Mouse (Mus musculus) induced T-regulatory cell, adult 2 months (primary cell): ENCODE data around the gene Sufu.
A peak's percentile ranks its signal among the peaks of the same experiment; 100 is the strongest.

Experiments used
- DNase-seq: peaks from one replicate; pipeline ENCODE4 v3.0.0-alpha.2; 2012; ENCODE audit warnings: low read depth

The Sufu gene

DNA sequence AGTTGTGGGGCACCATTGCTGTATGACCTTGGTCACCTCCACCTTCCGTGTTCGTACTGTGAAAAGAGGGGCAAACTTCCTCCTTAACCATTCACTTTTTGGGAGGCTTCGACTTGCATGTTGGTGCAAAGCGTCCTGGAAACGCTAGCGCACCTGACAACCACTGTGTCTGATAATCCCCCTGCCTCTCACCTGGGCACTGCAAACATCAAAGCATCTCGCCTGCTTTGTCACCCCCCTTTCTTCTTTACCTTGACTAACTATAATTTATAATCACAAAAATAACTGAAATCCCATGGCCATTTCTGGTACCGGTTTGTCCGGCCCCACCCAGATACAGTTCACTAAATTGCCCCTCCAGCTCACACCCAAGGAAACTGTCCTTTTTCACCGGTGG lies 2.0 kb upstream of the Sufu start:
- DNase-seq, result no peak

DNA sequence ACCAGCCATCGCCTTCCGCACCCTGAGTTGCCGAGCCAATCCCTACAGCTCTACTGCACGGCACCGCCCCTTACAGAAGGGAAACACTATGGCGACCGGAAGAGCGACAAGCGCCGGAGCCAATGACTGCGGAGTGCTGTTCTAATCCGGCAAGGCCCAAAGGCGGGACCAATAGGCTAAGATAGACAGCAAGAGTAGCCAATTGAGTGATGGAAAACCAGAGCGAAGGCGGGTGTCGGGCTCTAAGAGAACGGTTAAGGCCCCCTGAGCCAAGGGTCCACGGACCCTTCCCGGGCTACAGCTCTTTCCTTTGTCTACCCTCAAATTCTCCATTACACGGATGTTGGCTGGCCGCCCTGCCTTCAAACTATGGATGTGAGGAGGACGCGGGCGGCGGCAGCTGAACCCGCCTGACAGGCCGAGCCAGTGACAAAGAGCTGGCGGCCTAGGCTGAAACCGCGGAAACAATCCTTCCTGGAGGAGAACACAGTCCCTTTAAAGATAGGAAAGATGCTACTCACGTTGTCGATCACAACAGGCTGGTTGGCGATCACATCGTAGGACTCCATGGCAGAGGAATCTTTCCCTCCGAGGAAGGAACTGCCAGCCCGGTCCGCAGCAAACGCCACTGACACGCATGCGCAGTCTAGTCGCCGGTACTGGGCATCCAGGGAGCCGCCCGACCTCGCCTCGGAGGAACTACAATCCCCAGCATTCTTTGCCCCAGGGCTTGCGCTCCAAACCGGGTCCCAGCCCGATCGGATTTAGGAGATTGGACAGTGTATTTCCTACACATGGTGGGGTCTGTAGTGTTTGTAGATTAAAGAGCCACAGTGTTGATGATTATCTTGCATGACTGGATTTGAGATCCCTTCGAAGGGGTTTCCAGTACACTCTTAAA lies 1.3 kb upstream of the Sufu start, which contains the start of gene Actr1a:
Gene Actr1a (minus strand): TSS at position 640 of the 901 bp plus-strand sequence.
- DNase-seq, result peak; percentile 100

DNA sequence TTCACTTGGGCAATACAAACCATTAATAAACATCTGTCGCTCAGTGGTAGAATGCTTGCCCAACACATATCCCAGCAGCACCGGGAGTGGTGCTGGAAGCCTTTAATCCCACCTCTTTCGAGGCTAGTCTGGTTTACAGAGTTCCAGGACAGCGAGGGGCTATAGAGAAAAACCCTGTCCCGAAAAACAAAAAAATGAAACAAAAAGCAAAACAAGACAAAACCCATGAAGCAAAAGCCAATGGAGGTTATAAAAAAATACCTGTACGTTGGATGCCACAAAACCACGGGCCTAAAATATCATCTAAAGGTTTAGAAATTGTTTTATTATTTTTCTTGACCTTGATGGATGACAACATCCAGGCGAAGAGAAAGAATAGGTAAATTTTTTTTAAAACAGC lies 587 bp upstream of the Sufu start:
- DNase-seq, result no peak

DNA sequence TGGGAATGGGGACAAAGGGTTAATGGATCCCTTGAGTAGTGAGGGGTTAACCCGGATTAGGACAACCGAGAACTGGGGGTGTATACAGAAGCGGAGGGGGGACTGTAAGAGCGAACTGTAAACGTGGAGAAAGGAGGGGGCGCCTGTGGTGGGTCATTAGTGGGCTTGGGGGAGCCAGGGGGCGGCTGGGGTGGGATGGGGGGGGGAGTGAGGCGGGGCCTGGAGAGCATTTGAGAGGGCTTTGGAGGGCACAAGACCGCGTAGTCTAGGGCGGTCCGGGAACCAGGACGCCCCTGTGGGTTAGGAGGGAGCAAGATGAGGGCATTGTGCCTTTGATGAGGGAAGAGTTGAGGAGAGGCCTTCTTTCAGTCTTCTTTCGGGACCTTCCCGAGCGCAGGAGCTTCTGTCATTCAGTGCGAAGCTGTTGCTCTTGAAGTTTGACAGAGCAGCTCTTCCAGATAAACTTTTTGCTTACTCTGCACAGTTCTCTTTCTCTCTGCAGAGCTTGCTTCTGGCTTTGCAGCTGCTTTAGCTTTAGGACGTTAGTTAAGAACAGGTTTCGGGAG lies 823 bp downstream of the Sufu start:
- DNase-seq, result peak; percentile 52

DNA sequence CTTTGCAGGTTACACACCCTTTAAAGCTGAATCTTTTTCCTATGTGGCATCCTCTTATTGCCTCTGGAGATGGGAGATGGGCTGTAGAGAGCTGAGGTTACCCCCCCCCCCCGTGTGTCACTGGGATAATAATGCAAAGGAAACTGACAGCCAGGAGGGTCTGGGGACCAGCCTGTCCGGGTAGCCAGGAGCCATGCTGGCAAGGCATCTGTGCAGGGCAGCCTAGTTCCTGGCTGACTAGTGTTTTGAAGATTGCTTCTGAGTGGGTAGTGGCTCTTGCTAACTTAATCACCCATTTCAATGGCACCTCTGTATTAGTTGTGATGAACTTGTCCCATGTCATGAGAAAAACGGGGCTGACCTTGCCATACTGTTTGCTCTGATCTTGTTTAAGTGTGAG lies 1.7 kb downstream of the Sufu start:
- DNase-seq, result no peak

DNA sequence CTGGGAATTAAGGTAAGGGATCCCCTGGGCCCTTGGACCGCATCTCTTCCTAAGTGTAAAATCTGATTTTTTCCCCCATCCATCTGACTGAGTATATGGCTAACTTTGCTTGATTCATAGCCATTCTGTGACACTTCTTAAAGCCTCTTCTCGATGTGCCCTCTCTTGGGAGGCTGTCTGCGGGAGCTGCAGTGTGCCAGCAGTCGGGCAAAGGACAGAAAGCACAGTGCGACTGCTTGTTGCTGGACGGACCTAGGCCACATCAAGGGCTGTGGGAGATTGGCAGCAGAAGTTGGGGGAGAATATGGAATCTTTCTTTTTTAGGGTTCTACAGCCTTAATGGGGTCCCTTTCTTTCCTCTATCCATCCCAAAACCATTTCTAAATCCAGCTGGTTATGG lies 2.7 kb downstream of the Sufu start:
- no peak for DNase-seq

DNA sequence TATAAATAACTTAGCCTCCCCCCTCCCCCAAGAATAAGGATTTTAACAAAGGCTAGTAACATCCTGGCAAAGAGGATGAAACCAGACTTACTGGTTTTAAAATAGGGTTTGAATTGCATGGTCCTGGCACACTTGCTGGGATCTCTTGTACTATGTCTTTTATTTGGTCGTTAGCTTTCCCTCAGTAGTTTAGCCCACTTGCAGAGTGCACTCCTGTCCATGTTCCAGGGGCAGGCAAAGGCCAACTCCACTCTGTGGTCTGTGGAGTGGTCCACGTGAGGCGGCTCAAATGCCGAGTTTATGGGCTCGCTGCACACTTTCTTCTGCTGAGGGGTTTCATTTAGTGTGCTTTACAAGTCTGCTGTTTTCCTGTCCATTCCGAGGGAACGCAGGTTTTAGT lies 3.2 kb downstream of the Sufu start:
- no peak for DNase-seq

DNA sequence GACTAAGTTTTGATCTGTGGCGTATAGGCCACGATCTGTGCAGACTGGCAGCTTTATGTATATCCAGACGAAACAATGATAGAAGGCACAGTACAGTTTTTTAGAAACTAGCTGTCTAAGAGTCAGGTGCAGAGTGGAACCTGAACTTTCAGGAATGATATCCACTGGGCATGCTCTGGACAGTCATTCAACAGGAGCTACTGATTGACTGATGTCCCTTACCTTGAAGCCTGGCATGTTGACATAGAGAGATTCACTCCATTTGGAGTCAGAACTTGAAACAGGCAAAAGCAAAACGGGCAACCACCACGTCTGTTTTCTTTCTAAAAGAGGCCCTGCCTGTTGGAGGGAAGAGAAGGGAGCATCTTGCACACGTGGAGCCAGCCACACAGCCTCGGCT lies 3.9 kb downstream of the Sufu start:
- DNase-seq, result no peak

DNA sequence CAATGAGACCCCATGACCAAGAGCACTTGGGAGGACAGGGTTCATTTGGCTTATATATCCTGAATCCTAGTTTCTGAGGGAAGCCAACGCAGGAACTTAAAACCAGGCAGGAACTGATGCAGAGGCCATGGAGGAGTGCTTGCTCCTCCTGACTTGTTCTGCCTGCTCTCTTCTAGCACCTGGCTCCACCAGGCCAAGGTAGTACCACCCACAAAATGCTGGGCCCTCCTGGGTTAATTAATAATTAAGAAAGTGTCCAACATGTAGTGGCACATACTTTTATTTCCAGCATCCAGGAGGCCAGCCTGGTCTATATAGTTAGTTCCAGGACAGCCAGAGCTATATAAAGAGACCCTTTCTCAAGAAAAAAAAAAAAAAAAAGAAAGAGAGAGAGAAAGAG lies 7.3 kb downstream of the Sufu start:
- no peak for DNase-seq

DNA sequence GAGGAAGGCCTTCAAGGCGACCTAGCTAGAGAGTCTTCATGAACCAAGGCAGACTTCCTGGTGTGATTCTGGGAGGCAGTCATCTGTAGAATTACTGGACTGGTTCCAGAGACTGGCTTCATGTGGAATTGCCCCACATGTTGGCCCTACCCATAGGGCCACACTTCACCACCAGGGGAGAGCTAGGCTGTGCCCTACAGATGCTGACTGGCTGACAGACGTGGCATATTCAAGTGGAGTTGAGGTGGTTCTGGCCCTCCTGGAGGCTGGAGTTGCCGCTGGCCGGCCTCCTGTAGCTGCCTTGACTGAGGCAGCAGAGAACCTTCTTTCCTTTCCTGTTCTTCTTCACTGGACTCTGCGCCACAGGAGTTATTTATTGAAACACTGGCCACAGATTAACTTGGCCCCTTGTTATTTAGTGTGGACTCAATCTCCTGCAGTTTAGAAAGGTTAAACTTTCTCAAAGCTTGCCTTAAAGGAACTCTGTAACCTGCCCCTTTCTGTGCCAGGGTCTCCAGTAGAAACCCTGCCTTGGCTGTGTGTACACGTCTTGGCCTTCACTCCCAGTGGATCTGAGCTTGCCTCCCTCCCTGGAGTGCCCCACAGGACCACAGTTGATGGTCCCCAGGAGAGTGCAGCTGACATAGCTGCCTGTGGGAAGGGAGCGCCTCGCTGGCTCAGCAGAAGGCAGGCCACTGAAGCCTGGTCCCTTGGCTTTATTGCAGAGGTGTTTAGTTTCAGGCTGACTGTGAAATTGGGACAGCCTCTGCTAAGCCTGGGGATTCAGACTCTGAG lies 10.1 kb downstream of the Sufu start:
- DNase-seq, result no peak

DNA sequence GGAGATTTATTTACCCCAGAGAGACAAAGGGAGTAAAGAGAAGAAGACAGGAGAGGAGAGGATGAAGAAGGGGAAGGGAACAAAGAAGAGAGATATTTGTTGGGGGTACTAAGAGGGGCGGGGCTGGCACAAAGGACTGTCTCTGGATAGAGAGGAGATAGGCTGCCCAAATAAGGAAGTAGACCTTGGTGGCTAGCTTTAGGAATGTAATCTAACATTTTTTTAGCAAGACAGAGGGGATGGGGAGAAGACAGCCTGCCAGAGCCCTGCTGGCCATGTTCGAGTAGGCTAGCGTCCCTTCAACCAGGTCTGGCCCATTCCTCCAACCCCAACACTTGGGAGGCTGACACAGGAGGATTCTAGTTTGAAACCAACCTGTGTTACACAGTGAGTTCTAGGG lies 12.8 kb downstream of the Sufu start:
- DNase-seq, result no peak

DNA sequence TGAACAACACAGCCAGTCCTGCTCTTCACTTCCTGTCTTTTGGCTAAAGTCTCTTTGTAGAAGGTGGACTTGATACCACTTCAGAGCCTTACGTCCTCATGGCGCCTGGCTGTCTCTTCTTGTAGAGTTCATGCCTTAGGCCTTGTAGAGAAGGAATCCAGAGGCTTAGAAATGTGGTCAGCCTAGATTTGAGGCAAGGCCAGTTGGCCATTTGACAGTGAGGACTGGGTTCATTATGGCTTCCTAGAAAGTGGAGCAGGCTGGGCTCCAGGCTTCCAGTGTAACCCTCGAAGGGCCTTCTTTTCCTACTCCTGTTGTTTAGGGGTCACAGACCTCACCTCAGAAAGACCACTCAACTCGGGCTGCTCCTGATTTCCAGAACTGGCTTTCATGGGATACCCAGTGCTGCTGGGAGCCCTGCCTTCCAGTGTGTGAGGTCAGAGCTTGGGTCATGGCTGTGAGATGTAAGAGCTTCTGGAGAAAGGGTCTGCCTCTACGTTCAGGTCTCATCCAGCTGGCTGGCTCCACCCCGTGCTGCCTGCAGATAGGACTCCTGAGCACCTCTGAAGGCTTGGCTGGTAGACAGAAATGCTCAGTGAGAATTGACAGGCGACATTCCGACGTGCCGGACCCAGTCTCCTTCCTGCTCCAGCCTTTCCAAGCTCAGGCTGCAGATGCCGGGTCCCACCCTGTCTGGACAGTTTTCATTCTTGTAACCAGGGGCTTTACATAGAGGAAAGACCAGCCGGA lies 15.5 kb downstream of the Sufu start:
- no peak for DNase-seq

DNA sequence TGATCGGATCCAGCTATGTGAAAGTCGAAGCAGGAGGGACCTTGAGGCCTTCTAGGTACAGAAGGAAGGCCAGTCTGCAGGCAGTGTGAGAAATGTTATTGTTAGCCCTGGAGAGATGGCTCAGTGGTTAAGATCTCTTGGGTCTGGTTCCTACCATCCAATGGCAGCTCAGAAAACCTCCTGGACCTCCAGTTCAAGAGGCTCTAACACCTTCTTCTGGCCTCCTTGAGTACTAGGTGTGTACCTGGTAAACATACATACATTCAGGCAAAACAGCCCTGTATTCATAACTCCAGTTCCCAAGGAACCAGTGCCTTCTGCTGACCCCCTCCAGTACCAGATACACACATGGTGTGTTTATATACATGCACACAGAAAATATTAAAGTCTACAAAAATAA lies 17.3 kb downstream of the Sufu start:
- no peak for DNase-seq

DNA sequence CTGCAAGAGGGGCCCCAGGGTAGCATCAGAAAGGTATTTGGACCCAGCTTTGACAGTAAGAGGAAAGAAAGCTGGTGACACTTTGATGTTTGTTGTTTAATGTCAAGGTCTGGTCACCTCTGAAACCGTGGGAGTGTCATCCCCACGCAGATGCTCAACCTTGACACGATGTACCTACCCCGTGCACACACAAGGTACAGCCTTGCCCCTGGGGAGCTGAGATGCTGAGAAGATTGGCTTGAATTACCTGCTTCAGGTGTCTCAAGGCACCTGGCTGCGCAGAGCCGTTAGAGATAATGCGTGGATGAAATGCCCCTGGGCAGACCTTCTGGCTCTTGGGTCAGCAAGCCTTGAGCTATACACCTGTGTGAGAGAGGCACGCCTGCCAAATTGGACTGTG lies 17.8 kb downstream of the Sufu start:
- no peak for DNase-seq

DNA sequence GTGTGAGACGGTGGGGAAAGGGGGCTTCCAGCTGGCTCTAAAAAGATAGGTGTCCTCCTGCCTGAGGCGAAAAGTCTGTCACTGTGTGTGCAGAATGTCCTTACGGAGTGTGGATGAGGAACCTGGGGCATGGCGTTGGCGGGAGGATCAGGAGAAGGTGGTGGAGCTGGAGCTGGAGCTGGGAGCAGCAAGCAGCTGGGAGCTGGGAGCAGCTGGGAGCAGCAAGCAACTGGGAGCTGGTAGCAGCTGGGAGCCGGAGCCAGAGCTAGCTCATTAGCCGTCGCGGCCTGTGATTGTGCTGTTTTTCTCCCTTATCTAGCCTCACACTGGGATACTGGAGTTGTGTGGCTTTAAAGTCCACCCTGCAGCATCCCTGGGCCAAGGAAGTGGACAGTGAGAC lies 19.6 kb downstream of the Sufu start:
- no peak for DNase-seq

DNA sequence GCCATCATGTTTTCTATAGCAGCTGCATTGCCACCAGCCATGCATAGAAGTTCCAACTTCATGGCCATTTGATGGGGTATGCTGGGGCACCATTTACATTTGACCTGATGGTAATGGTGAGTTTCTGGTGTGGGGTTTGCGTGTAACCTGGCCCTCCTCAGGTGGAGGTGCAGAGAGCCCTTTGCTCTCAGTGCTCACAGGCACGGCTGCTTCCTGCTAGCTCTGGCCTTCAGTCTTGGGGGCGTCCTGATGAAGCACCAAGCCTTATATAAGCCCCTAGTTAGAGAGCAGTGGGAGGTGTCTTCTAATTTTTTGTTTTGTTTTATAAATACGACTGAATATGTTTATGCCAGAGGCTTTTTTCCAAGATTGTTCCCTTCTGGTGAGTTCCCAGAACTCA lies 21.4 kb downstream of the Sufu start:
- no peak for DNase-seq

DNA sequence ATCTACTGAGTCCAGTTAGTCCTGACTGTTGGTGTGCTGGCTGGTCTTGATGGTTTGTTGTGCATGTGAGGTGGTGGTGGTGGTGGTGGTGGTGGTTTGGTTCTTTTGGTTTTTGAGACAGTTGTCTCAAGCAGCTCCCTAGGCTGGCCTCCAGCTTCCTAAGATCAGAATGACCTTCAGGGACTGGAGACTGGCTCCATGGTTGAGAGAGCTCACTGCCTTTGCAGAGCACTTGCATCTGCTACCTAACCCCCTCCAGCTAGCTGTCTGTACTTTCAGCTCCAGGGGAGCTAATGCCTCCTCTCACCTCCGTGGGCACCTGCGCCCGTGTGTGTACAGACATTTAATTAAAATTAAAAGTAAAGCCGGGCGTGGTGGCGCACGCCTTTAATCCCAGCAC lies 23.7 kb downstream of the Sufu start:
- DNase-seq, result no peak

DNA sequence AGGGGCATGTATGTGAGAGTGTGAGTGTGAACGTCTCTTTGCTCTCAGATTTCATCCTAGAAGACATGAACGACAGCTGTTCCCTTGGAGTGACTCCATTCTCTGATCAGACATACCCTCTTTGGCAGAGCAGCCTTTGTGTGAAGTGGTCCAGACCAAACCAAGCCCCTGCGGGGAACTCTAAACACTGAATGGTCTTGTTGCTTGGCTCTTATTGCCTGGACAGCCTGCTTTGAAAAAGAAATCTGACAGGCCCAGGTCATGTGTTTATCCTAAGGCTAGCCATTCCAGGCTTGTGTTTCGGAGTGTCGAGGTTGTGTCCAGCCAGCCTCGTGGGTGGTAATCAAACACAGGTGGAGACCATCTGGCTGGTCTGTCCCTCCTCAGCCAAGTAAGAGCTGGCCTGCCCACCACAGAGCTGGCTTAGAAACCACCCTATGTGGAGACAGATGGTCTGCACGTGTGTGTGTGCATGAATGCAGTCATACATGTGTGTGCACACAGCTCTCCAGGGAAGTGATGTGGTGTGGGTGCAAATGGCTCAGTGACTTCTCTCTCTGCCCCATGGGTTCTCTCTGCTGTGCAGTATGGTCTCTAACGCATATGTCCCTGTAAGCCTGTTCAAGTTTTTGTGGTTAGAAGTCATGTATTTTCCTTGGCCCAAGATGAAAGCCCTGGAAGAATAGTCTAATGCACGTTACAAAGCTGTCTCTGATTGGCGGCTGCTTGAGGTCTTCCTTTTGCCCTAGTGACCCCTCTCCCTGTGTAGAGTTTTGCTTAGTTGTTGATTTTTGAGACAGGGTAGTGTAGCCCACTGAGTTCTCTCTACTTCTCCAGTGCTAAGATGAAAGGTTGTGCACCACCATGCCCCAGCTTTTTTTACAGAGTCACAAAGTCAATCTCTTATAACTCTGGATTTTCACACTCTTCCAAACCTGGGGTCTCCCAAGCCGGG lies 26.0 kb downstream of the Sufu start:
- DNase-seq, result no peak

DNA sequence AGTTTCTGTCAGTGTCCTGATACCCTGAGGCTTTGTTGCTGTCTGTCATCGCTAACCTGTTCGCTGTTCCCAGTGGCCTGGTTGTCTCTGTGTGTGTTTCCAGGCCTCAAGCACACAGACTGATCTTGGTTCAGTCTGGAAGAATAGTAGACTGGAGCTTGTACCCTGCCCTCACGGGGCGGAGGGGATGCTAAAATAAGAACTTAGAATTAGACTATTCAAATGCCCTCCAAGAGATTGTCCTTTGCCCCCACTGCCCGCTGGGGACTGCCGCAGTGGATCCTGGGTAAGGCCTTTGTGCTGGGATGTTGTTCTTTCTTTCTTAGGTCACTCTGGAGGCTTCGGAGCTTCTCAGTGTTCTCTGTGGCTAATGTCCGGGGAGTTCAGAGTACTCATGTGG lies 28.6 kb downstream of the Sufu start:
- DNase-seq, result no peak

DNA sequence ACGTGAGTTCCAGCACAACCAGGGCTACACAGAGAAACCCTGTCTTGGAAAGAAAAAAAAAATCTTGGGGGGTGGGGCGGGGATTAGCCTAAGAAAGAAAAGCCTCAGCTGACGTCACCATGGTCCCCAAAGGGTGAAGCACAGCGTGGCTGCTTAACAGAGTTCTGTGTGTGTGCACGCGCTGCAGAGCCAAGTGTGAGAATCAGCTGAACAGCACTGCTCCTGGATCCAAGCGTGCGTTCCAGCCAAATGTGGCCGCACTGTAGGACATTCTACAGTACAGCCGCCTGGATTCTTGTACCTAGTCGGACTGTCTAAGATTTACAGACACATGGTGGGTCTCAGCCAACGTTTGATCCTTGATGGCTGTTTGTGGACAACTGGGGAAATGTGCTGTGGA lies 29.8 kb downstream of the Sufu start:
- DNase-seq, result no peak

DNA sequence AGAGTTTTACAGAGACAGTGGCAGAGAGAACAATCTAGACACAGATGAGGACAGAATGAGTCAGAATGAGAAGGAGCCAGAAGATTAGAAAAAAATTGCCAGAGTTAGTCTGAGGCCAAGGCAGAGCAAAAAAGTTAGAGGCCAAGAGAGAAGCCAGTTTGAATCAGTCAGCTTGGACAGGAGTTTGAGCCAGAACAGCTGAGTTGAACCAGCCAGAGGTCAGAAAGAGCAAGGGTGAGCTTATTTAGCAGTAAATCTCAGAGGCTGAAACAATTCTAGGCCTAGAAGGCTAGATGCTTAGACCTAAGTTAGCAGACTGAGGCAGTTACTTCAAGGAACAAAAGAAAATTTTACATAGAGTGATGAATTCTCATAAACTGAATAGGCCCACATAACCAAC lies 32.6 kb downstream of the Sufu start:
- no peak for DNase-seq
